Mouse (Mus musculus) forebrain, embryonic 14.5 days (tissue): ENCODE results near the gene Serf1. TPM values are rescaled to one million over a fixed set of nuclear protein-coding genes. Genes with fewer than 3 reads are reported as not detected.
A peak's percentile ranks its signal among the peaks of the same experiment; 100 is the strongest.
"Not testable (repeated sequence)": the region's sequence is repeated elsewhere in the genome, so short reads cannot be mapped to it uniquely, and the experiment has no call there.

ENCODE experiments used
- ATAC-seq: fragments of 200-750 bp; cut with Nextera tagmentation; 2 replicates; pipeline ENCODE4 v1.8.0; 2017; ENCODE audit warnings: mild to moderate bottlenecking, moderate library complexity
- DNase-seq: peaks from one replicate; pipeline ENCODE4 v3.0.0-alpha.2; 2015; ENCODE audit warnings: low spot score
- H3K27ac ChIP-seq: fragments of 300-500 bp; sonication (generic); 2 replicates; pipeline ENCODE4 v1.5.1; 2014; ENCODE audit warnings: low read depth, mild to moderate bottlenecking, control low read depth, low read length, moderate library complexity
- H3K27me3 ChIP-seq: fragments of 300-500 bp; sonication (generic); replicated peaks from 2 replicates; pipeline ENCODE4 v1.6.1; 2014; ENCODE audit warnings: low read length, control low read depth, mixed read lengths; ENCODE audit not compliant: control insufficient read depth, insufficient read depth
- H3K36me3 ChIP-seq: fragments of 300-500 bp; sonication (generic); 2 replicates; pipeline ENCODE4 v1.6.1; 2014; ENCODE audit warnings: low read length, control low read depth; ENCODE audit not compliant: control insufficient read depth, insufficient read depth
- H3K4me1 ChIP-seq: fragments of 300-500 bp; sonication (generic); 2 replicates; pipeline ENCODE4 v1.6.1; 2014; ENCODE audit warnings: antibody characterized with exemption, low read length, control low read depth; ENCODE audit not compliant: control insufficient read depth, insufficient read depth
- H3K4me2 ChIP-seq: fragments of 300-500 bp; sonication (generic); 2 replicates; pipeline ENCODE4 v1.6.1; 2014; ENCODE audit warnings: mild to moderate bottlenecking, control low read depth, low read length
- H3K4me3 ChIP-seq: fragments of 300-500 bp; sonication (generic); 2 replicates; pipeline ENCODE4 v1.5.1; 2014; ENCODE audit warnings: low read depth, low read length, control low read depth
- H3K9ac ChIP-seq: fragments of 300-500 bp; sonication (generic); 2 replicates; pipeline ENCODE4 v1.6.1; 2014; ENCODE audit warnings: mild to moderate bottlenecking, low read length, control low read depth, moderate library complexity
- H3K9me3 ChIP-seq: fragments of 300-500 bp; sonication (generic); replicated peaks from 2 replicates; pipeline ENCODE4 v1.6.1; 2016; ENCODE audit warnings: low read length, control low read depth, mixed read lengths; ENCODE audit not compliant: control insufficient read depth
- WGBS: fragments of 180-500 bp; shearing (Covaris S2); extraction: QIAGEN DNeasy Blood & Tissue Kit; methylation state at CpG from one replicate; pipeline ENCODE4 v1.1.7; 2014; 5-methylcytosine and 5-hydroxymethylcytosine counted together
- polyA plus RNA-seq: library from polyadenylated mRNA; unstranded; fragments of >200 nt; fragmentation: Nextera tagmentation; extraction: Ambion mirVana; gene quantifications from 2 replicates; pipeline ENCODE4 v1.2.1, GENCODE M21; 2014

Gene Serf1
- polyA plus RNA-seq, 1 experiment from 2014 or later = 409 TPM

GRCm38 (mm10) chr13:100123970-100124369 lies 16.2 kb downstream of the Serf1 start:
- Histone ChIP-seq H3K4me3 (peak overlapping the region; percentile 93), H3K27ac (no peak overlapping the region), H3K4me1 (peaks cover 7% of the 10 kb centered on the region), H3K9me3 (no peaks in the 10 kb centered on the region), H3K4me2 (peak overlapping the region; percentile 95), H3K27me3 (no peaks in the 10 kb centered on the region), H3K36me3 (peaks cover 23% of the 10 kb centered on the region), H3K9ac (peak overlapping the region; percentile 90)
- DNase-seq (no peak), ATAC-seq (no peak; the same call in 1 of the 2 replicates)
- WGBS = 88% methylated on average over 3 of the region's 3 CpGs

- Histone ChIP-seq H3K4me1 (peaks cover 7% of the 10 kb centered on the region), H3K9ac (peak within 1 kb of the TSS; percentile 90), H3K4me2 (peak within 1 kb of the TSS; percentile 95), H3K27ac (peak within 1 kb of the TSS; percentile 36; the same call in 1 of the 2 replicates), H3K4me3 (peak within 1 kb of the TSS; percentile 93), H3K9me3 (no peaks in the 10 kb centered on the region), H3K27me3 (no peaks in the 10 kb centered on the region), H3K36me3 (peaks cover 28% of the 10 kb centered on the region)
- 5% methylated on average over 42 of the region's 42 CpGs for WGBS
- DNase-seq = peak; percentile 96
- peak; percentile 98 for ATAC-seq
These were observed 16.8 kb downstream of the Serf1 start, which contains the start of gene Smn1 for GRCm38 (mm10) chr13:100124423-100125257. Smn1 (plus strand) TSS chr13:100124852.

- peak; percentile 64 for ATAC-seq
- peak overlapping the region; percentile 90 for H3K9ac ChIP-seq
- peaks cover 28% of the 10 kb centered on the region for H3K36me3 ChIP-seq
- peak overlapping the region; percentile 95 for H3K4me2 ChIP-seq
- H3K27ac ChIP-seq = no peak overlapping the region
- H3K4me1 ChIP-seq = peaks cover 7% of the 10 kb centered on the region
- peak overlapping the region; percentile 93 for H3K4me3 ChIP-seq
- DNase-seq = no peak
- no peaks in the 10 kb centered on the region for H3K9me3 ChIP-seq
- H3K27me3 ChIP-seq = no peaks in the 10 kb centered on the region
- 3% methylated on average over 10 of the region's 10 CpGs for WGBS
These were observed 17.4 kb downstream of the Serf1 start for GRCm38 (mm10) chr13:100125258-100125643.

GRCm38 (mm10) chr13:100141646-100142314 lies 34.0 kb downstream of the Serf1 start:
- no peaks in the 10 kb centered on the region for H3K27me3 ChIP-seq
- DNase-seq (no peak), ATAC-seq (no peak)
- H3K9ac ChIP-seq = no peak overlapping the region
- H3K4me3 ChIP-seq = no peak overlapping the region
- peaks cover 21% of the 10 kb centered on the region for H3K36me3 ChIP-seq
- no peaks in the 10 kb centered on the region for H3K9me3 ChIP-seq
- no peak overlapping the region for H3K4me2 ChIP-seq
- WGBS = 83% methylated on average over 8 of the region's 8 CpGs
- H3K4me1 ChIP-seq = no peaks in the 10 kb centered on the region
- H3K27ac ChIP-seq = no peak overlapping the region

- H3K4me2 ChIP-seq = no peak overlapping the region
- 60% methylated on average over 1 of the region's 1 CpGs for WGBS
- no peak for ATAC-seq
These were observed 44.8 kb downstream of the Serf1 start for GRCm38 (mm10) chr13:100152659-100153058.

GRCm38 (mm10) chr13:100156624-100157023 lies 48.8 kb downstream of the Serf1 start:
- Histone ChIP-seq H3K27ac (no peak overlapping the region), H3K4me1 (no peaks in the 10 kb centered on the region), H3K4me2 (no peak overlapping the region), H3K27me3 (no peaks in the 10 kb centered on the region), H3K36me3 (no peaks in the 10 kb centered on the region), H3K9me3 (no peaks in the 10 kb centered on the region), H3K9ac (no peak overlapping the region), H3K4me3 (no peak overlapping the region)
- DNase-seq (no peak), ATAC-seq (no peak)
- WGBS = 90% methylated on average over 3 of the region's 3 CpGs

More at GRCm38 (mm10) chr13:100152659-100153058, 44.8 kb downstream of the Serf1 start:
- H3K27me3 ChIP-seq = no peaks in the 10 kb centered on the region
- H3K4me3 ChIP-seq = no peak overlapping the region
- H3K4me1 ChIP-seq = no peaks in the 10 kb centered on the region
- no peak overlapping the region for H3K27ac ChIP-seq
- H3K9me3 ChIP-seq = no peaks in the 10 kb centered on the region
- H3K9ac ChIP-seq = no peak overlapping the region
- no peak for DNase-seq
- H3K36me3 ChIP-seq = no peaks in the 10 kb centered on the region

- H3K27ac ChIP-seq = not testable (repeated sequence)
These were observed 53.5 kb downstream of the Serf1 start for GRCm38 (mm10) chr13:100161171-100161870.

GRCm38 (mm10) chr13:100162467-100162866 lies 54.7 kb downstream of the Serf1 start:
- H3K4me2 ChIP-seq, H3K4me3 ChIP-seq, H3K9me3 ChIP-seq, ATAC-seq, H3K4me1 ChIP-seq, H3K9ac ChIP-seq, H3K27me3 ChIP-seq, H3K36me3 ChIP-seq, DNase-seq, H3K27ac ChIP-seq: not testable (repeated sequence)

More at GRCm38 (mm10) chr13:100161171-100161870, 53.5 kb downstream of the Serf1 start:
- not testable (repeated sequence) for H3K9ac ChIP-seq, ATAC-seq, H3K27me3 ChIP-seq, H3K4me1 ChIP-seq, H3K36me3 ChIP-seq, DNase-seq, H3K9me3 ChIP-seq, H3K4me3 ChIP-seq, H3K4me2 ChIP-seq
- 87% methylated on average over 11 of the region's 11 CpGs for WGBS
